Mouse (Mus musculus): ENCODE measurements around the gene Mrgprd.

The Mrgprd gene

GRCm38 (mm10) chr7:145302488-145303285 lies 11.9 kb upstream of the Mrgprd start:
- DNase-seq (ENCODE audit: low read depth, low spot score): no peak

DNA sequence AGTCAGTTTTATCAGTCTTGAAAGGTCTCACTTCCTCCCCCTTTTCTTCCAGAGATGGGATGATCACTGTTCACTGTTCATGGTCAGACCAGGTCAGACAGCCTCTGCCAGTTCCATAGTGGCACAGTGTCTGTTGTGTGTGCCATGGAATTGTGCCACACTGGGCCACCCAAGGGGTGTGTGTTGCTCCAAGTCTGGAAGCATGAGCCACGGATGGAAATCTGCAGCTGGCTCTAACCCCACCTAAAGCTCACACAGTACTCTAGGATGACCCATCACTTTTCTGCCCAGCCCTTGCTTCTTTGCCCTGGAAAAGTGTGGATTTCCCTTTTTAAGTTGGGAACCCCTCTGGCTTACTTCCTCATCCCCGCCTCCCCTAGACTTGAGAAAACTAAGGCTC lies 10.5 kb upstream of the Mrgprd start:
- DNase-seq (ENCODE audit: low read depth, low spot score): no peak

DNA sequence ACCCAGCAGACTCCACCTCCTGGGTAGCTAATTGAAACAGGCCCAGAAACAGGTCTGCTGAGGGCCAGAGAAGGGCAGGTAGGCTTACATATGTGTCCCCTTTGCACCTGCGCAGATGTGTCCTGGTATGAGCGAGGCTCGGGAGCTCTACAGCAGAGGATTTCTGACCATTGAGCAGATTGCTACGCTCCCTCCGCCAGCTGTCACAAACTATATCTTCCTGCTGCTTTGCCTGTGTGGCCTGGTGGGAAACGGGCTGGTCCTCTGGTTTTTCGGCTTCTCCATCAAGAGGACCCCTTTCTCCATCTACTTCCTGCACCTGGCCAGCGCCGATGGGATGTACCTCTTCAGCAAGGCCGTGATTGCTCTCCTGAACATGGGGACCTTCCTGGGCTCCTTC lies 7.0 kb upstream of the Mrgprd start:
- DNase-seq (ENCODE audit: low read depth, low spot score): no peak

- no peak for DNase-seq (ENCODE audit: low read depth, low spot score)
Measured at GRCm38 (mm10) chr7:145308061-145308675, 6.5 kb upstream of the Mrgprd start.

GRCm38 (mm10) chr7:145308866-145309265 lies 5.8 kb upstream of the Mrgprd start:
- no peak for DNase-seq (ENCODE audit: low read depth, low spot score)

DNA sequence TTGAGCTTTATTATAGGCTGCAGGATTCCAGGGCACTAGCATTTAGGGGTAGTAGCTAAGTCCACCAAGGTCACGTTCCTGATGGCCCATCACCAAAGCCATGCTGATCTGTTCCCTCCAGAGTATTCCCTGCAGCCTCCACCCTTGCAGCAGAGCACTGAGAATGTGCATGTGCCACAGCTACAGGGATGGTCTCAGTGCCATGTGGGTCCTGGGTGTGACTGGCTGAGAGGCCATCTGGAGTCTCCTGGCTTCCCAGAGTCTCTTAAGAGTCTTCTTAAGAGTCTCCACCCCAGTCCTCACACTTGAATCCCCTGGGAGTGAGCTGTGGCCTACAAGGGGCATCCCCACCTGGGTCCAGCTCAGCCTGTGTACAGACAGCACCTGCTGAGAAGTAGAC lies 4.8 kb upstream of the Mrgprd start:
- no peak for DNase-seq (ENCODE audit: low read depth, low spot score)

DNA sequence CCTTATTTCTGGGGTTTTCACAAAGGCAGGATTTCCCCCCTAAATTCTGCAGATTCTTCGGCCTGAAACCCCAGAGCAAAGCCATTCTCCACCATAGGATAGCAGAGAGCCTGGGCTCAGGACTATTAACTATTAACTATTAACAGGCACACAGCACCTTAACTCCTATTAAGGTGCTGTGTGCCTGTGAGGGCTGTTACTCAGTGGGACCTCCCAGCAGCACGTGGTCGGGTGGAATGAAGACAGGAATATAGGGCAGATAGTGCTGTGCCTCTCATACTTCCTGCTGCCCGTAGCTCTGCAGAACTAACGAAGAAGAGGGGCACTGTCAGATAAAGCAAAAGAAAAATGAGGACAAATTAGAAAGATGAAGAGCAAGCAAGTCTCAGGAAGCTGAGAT lies 4.1 kb upstream of the Mrgprd start:
- no peak for DNase-seq (ENCODE audit: low read depth, low spot score)

DNA sequence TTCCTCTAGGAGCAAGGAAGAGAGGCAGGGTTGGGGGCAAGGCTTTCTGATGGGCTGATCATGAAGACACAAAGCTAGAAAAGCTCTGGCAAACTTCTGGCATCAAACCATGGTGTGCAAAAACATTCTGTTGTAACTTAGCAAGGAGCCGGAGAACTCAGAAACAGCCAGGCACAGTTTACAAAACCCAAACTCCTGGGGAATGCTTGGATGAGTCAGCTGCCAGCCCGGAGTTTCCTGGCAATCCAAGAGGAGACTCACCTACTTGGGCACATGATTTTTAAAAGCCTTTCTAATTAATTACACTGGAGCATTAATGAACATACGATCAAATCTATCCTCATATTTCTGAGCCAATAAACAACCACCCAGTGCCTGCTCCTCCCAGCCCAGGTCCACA lies 2.5 kb upstream of the Mrgprd start:
- DNase-seq (ENCODE audit: low read depth, low spot score): no peak

GRCm38 (mm10) chr7:145317522-145317921 lies 2.9 kb downstream of the Mrgprd start:
- DNase-seq (ENCODE audit: low read depth, low spot score): no peak

GRCm38 (mm10) chr7:145319481-145319880 lies 4.8 kb downstream of the Mrgprd start:
- DNase-seq (ENCODE audit: low read depth, low spot score): no peak

- DNase-seq (ENCODE audit: low read depth, low spot score): no peak
Measured at GRCm38 (mm10) chr7:145323607-145324006, 9.0 kb downstream of the Mrgprd start.

DNA sequence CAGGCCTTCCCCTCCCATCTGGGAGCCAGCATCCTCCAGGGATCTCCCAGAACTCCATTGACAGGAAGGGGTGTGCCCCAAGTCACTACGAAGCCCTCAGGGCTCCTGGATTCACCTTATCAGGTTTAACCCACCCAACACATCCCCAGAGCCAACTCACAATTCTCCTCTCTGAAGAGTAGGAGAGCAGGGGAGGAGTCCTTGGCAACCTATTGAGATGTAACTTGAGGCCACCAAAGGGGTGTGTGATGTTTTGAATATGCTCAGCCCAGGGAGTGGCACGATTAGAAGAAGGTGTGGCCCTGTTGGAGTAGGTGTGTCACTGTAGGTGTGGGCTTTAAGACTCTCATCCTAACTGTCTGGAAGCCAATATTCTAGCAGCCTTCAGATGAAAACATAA lies 11.1 kb downstream of the Mrgprd start:
- no peak for DNase-seq (ENCODE audit: low read depth, low spot score)

- no peak for DNase-seq (ENCODE audit: low read depth, low spot score)
Measured at GRCm38 (mm10) chr7:145329982-145330381, 15.3 kb downstream of the Mrgprd start.

GRCm38 (mm10) chr7:145330641-145331040 lies 16.0 kb downstream of the Mrgprd start:
- DNase-seq (ENCODE audit: low read depth, low spot score): no peak

- DNase-seq (ENCODE audit: low read depth, low spot score): no peak
Measured at GRCm38 (mm10) chr7:145332376-145333041, 17.9 kb downstream of the Mrgprd start.

GRCm38 (mm10) chr7:145333936-145334335 lies 19.3 kb downstream of the Mrgprd start:
- no peak for DNase-seq (ENCODE audit: low read depth, low spot score)

DNA sequence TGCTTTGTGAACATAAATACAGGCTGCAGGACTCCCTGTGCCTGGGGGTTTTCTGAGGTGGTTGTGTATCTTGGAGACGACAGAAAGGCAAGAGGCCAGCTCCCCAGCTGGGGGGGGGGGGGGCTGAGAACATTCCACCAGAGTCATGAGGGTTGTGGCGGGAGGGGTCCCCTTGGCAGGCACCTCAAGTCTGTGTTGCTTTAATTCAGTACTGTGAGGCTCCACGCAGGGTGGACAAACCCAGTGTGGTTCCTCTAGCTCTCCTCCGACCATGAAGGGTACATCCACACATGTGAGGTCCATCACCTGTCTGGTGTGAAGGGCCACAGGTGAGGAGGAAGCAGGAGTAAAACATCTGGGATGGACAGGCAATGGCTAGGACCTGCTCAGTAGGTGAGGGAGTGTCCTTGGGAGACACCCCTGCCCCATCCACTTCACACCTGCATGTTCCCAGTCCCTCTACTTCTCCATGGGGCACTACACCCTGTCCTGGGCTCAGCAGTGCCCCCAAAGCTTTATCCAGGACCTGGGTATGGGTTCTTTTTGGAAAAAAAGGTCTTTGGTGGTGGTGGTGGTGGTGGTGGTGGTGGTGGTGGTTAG lies 19.9 kb downstream of the Mrgprd start:
- DNase-seq (ENCODE audit: low read depth, low spot score): no peak

- DNase-seq (ENCODE audit: low read depth, low spot score): no peak
Measured at GRCm38 (mm10) chr7:145335199-145335598, 20.6 kb downstream of the Mrgprd start.

DNA sequence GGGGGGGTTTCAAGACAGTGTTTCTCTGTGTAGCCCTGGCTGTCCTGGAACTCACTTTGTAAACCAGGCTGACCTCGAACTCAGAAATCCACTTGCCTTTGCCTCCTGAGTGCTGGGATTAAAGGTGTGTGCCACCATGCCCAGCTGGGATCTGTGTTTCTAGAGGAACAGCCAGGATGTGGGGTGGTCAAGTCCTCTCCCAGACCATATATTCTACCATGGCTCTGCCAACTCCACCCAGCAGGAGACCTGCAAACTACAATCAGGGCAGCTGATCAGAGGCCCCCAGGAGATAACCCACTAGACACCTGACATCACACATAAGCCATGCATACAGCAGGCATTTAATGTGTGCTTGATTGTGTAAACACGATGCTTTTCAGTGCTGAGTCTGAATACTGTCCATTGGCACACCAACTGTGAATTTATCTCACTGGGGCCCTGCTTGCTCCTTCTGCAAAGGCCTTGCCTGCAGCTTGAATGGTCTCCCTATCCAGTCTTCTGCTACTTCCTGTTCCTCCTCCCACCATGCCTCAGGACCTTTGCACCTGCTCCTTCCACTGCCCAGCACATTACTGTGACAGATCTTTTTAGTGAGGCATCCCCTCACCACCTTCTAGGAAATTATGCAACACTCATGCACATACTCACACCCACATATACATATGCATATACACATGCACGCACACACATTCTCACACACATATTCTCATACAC lies 21.1 kb downstream of the Mrgprd start:
- no peak for DNase-seq (ENCODE audit: low read depth, low spot score)

DNA sequence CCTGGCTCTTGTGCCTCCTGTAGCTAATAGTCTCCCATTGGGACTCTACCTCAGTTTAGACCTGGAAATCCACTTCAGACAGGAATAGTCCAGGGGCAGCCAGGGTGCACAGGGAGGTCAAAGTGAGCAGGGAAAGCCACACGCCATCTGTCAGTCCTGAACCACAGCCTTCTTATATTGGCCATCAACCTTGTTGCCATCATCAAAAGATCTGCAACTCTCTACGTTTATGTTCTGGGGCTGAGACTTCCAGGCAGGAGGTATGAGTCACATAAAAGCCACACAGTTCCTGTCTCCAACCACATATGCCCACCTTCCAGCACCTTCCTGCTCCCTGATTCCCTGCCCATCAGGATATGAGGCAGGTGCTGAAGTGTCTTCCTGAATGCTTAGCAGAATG lies 23.3 kb downstream of the Mrgprd start:
- DNase-seq (ENCODE audit: low read depth, low spot score): no peak

- DNase-seq (ENCODE audit: low read depth, low spot score): peak; percentile 11
Measured at GRCm38 (mm10) chr7:145340248-145340904, 25.7 kb downstream of the Mrgprd start.
